Mouse (Mus musculus) central nervous system, embryonic 14 days (tissue): ENCODE results near the gene BC035044. TPM values are rescaled to one million over a fixed set of nuclear protein-coding genes. Genes with fewer than 3 reads are reported as not detected.

Experiments
- polyA plus RNA-seq: library from polyadenylated mRNA; depleted of rRNA; stranded (reverse); fragments of >200 nt; gene quantifications from 2 replicates; pipeline ENCODE4 v1.2.3, GENCODE M21; 2012; rRNA removed

BC035044 gene
- 0.50 and 0.80 TPM in 2 replicates for polyA plus RNA-seq

DNA sequence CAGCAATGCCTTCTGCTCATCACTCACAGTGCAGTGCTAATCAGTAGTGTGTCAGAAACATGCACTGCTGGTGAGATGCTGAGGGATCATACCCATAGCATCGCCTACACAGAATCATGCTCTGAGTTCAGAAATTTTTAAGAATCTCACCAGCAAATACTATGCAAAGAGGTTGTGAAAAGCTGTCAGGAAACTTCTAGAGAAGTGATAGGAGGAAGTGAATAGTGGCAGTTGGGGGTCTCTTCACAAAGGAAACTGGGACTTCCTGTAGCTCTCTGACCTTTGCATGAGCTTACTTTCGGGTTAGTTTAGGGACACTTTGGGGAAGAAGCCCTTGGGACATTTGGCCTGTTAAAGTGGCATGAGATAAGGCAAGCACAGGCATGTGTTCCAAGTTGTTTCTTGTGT, at the start of gene BC035044:
Gene BC035044, minus strand, starts transcription at position 179 of the 408 bp plus-strand sequence.

DNA sequence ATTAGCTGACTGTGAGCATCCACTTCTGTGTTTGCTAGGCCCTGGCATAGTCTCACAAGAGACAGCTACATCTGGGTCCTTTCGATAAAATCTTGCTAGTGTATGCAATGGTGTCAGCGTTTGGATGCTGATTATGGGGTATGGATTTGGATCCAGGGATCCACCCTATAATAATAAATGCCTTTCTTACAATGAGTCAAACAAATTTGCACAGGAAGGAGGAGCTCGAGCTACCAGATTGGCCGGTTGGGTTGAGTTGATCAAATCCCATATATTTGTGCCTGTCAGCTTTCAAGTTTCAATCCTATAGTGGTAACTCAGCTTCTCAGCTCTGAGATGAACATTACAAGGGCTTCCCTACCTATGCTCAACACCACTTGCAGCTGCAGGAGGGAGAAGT, 43.2 kb upstream of the BC035044 start, which contains the start of gene Clec2g:
Gene Clec2g, plus strand, starts transcription at position 301 of the 400 bp plus-strand sequence.

DNA sequence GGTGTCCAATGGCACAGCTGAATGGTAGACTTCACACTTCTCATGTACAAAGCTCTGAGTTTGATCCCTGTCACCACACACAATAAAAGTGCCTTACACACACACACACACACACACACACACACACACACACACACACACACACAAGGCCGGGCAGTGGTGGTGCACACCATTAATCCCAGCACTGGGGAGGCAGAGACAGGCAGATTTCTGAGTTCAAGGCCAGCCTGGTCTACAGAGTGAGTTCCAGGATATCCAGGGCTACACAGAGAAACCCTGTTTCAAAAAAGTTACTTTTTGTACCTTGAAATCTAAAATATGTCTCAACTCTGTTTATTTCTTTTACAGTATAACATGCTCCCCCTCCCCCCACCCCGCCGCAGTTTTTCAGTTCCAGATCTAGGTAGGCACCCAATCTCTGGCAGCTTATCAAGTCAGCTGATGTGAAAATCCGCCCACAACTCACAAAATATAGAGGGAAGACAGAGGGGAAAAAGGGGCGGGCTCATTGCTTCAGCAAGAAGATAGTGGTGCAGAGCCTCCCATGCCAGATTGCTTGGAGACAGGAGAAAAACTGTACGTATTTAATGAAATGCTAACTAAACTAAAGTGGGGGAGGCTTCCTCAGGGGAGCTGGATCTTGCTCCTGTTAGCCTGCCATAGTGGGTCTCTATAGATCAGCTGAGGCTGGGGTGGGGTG, 3.7 kb downstream of the BC035044 start, which contains the start of gene Clec2i:
Gene Clec2i, plus strand, starts transcription at position 498 of the 700 bp plus-strand sequence.

DNA sequence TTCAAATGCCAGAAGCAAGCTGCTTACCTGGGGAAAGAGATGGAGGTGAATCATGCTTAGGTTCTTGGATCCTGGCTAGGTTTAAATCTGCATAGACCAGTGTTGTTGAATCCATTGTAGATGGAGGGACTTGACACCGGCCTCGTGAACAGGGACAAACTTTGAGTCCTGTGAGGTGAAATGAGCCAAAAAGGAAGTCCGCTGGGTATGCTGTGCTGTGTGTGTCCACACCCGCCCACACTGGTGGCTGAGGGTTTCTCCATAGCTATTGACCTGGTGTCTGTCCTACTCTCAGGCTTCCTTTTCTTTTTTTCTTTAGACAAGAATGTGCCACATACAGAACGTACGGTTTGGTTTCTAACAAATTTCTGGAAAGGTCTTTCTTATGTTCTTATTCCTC, 64.8 kb downstream of the BC035044 start, which contains the start of the genes Gm44511 and Klrb1b:
Gene Gm44511, minus strand, starts transcription at position 184 of the 400 bp plus-strand sequence.
Gene Klrb1b, minus strand, starts transcription at position 200 of the 400 bp plus-strand sequence.

Other genes starting within 250 kb of the BC035044 start
- gene Clec2h, start 228.7 kb downstream of the BC035044 start, polyA plus RNA-seq: not detected in 2 replicates
- 0.16 and 0.23 TPM in 2 replicates for gene Klrb1, start 168.1 kb downstream of the BC035044 start, polyA plus RNA-seq
- 0.07 and 0.08 TPM in 2 replicates for gene Klrb1c, start 101.9 kb downstream of the BC035044 start, polyA plus RNA-seq
- gene Gm44511, start 64.8 kb downstream of the BC035044 start, polyA plus RNA-seq: not detected in 2 replicates
- 0.06 and 0.11 TPM in 2 replicates for gene Klrb1b, start 64.8 kb downstream of the BC035044 start, polyA plus RNA-seq
- 0.05 and 0.07 TPM in 2 replicates for gene Clec2i, start 3.5 kb downstream of the BC035044 start, polyA plus RNA-seq
- gene Clec2g, start 43.3 kb upstream of the BC035044 start, polyA plus RNA-seq: 0.02 TPM in 1 of 2 replicates, not detected in the other
- gene Klrb1f, start 154.8 kb upstream of the BC035044 start, polyA plus RNA-seq: 0.32 and 0.50 TPM in 2 replicates
- gene Clec2e, start 209.8 kb upstream of the BC035044 start, polyA plus RNA-seq: not detected in 2 replicates